Mouse (Mus musculus) hematopoietic stem cell, adult 5-6 weeks (primary cell): ENCODE data around the gene Il16. TPM values are rescaled to one million over a fixed set of nuclear protein-coding genes. Genes with fewer than 3 reads are reported as not detected.

Experiments
- ATAC-seq, 2 experiments: fragments of 125-278 bp in 1 of 2; replicated peaks in 1 of 2; 2 replicates each; pipeline ENCODE4 v1.8.0; 2016 to 2017; ENCODE audit warnings: inconsistent platforms in 2 of 2, mild to moderate bottlenecking in 2 of 2, moderate number of reproducible peaks in 2 of 2, low read depth in 1 of 2, moderate TSS enrichment in 1 of 2; ENCODE audit not compliant: low FRiP score in 2 of 2, poor library complexity in 2 of 2, severe bottlenecking in 2 of 2, insufficient read depth in 1 of 2, low TSS enrichment in 1 of 2
- total RNA-seq: library from RNA; stranded (forward); fragments of 172-1452, 232-1000 nt; gene quantifications from 2 replicates; pipeline ENCODE4 v1.2.3, GENCODE M21; 2017

Gene Il16
- total RNA-seq, 1 experiment from 2014 or later, result 93.8 TPM

GRCm38 (mm10) chr7:83661763-83662162 lies 83.8 kb downstream of the Il16 start:
- ATAC-seq, result no peak

- peak in 1 of 2 experiments; percentile 11; a peak in 1 of 4 replicates for ATAC-seq
Measured at GRCm38 (mm10) chr7:83661031-83661430, 84.5 kb downstream of the Il16 start.

- ATAC-seq, result no peak
Measured at GRCm38 (mm10) chr7:83660273-83660691, 85.2 kb downstream of the Il16 start.

GRCm38 (mm10) chr7:83659159-83660065 lies 86.1 kb downstream of the Il16 start:
- ATAC-seq, result peak; percentile 57 to 76

- ATAC-seq, result no peak
Measured at GRCm38 (mm10) chr7:83658716-83659115, 86.8 kb downstream of the Il16 start.

- peak; percentile 78 to 88 for ATAC-seq
Measured at GRCm38 (mm10) chr7:83654938-83655630, 90.4 kb downstream of the Il16 start.

GRCm38 (mm10) chr7:83654196-83654595 lies 91.3 kb downstream of the Il16 start:
- no peak for ATAC-seq

GRCm38 (mm10) chr7:83653605-83654051 lies 91.9 kb downstream of the Il16 start:
- ATAC-seq, result no peak

GRCm38 (mm10) chr7:83652498-83652897 lies 93.0 kb downstream of the Il16 start:
- ATAC-seq, result no peak

GRCm38 (mm10) chr7:83650638-83651037 lies 94.9 kb downstream of the Il16 start:
- peak; percentile 19 to 37; a peak in 2 of 4 replicates for ATAC-seq

- no peak for ATAC-seq
Measured at GRCm38 (mm10) chr7:83648807-83649206, 96.7 kb downstream of the Il16 start.

GRCm38 (mm10) chr7:83645476-83645875 lies 100.0 kb downstream of the Il16 start:
- peak; percentile 76 to 80 for ATAC-seq

GRCm38 (mm10) chr7:83644761-83645160 lies 100.8 kb downstream of the Il16 start:
- ATAC-seq, result no peak

GRCm38 (mm10) chr7:83643581-83643980 lies 101.9 kb downstream of the Il16 start:
- no peak for ATAC-seq

GRCm38 (mm10) chr7:83641163-83641562 lies 104.4 kb downstream of the Il16 start:
- no peak for ATAC-seq

- no peak for ATAC-seq
Measured at GRCm38 (mm10) chr7:83640581-83640980, 104.9 kb downstream of the Il16 start.

- ATAC-seq, result peak; percentile 71 to 84
Measured at GRCm38 (mm10) chr7:83639084-83639483, 106.4 kb downstream of the Il16 start.
